Mouse (Mus musculus) liver, postnatal 0 days (tissue): Measurements from ENCODE around the gene Depp1.

Source experiments
- CTCF ChIP-seq: sonication (generic); IDR thresholded peaks from 2 replicates; pipeline ENCODE4 v1.5.1; 2016; ENCODE audit warnings: antibody characterized with exemption, low read depth
- EP300 ChIP-seq: IDR thresholded peaks from 2 replicates; pipeline ENCODE4 v1.6.1; 2016; ENCODE audit warnings: antibody characterized with exemption, low read depth, mild to moderate bottlenecking

DNA sequence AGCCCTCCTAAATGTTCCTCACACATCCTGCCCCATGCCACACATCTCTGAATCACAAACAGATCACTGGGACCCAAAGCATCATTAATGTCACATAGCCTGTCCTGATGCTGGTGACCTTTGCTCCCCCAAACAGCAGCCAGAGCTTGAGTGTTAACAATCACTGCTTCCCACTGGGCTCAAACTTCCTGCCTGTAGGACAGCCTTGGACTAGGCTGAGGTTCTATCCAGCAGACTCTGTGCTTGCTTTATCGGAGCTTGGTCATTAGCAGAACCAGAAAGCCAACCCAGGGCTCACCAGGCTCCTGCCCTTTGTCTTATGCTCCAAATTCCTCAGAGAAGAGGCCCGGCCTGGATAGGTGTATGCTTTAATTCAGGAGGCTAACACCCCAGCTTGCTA is 11.5 kb upstream of the Depp1 start:
- no peak for TF ChIP-seq EP300
- no peak for TF ChIP-seq CTCF
